Mouse (Mus musculus): ENCODE results near the gene Cyp1a2. TPM values are rescaled to one million over a fixed set of nuclear protein-coding genes. Genes with fewer than 3 reads are reported as not detected.

Gene Cyp1a2
- total RNA-seq, 2 experiments from 2014 or later, result not detected

GRCm38 (mm10) chr9:57628717-57629116 is 54.8 kb downstream of the Cyp1a2 start:
- ATAC-seq (replicated peaks; ENCODE audit: low FRiP score, poor library complexity, severe bottlenecking), result no peak

DNA sequence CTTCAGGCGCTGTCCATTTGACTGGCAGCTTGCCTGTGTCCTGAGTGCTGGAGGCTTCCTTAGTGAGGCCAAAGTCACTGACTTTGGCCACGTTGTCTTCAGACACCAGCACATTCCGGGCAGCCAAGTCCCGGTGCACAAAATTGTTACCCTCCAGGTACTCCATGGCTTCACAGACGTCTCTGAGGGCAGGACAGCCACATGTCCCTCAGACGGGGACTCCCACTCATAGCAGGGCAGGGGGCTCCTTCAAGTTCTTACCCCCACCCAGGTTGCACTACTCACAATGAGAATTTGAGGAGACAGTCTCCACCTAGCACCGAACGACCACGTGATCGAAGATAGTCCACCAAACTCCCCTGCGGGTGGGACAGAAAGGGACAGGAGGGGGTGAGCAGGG is 55.6 kb downstream of the Cyp1a2 start:
- ATAC-seq (replicated peaks; ENCODE audit: low FRiP score, poor library complexity, severe bottlenecking), result no peak

DNA sequence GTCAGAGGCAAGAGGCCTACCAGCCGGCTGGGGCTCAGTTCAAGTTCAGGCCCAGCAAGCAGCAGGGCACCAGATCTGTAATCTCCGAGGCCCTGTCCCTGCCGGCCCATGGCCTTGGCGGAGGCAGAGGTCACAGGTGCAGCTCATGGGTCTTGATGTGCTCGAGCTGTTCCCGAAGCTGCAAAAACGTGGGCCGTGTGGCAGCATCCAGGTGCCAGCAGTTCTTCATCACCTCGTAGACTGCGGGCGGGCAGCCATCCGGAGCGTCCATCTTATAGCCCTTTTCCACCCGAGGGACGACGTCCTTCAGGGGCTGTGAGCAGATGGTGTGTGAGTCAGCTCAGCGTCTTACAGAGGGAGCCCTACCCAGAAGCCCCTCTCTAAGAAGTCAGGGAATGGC is 56.3 kb downstream of the Cyp1a2 start:
- ATAC-seq (replicated peaks; ENCODE audit: low FRiP score, poor library complexity, severe bottlenecking), result no peak

Other genes starting within 250 kb of the Cyp1a2 start
- gene Ppcdc, start 243.6 kb downstream of the Cyp1a2 start, total RNA-seq (2015; ENCODE audit: low replicate concordance), result 1.3 and 4.8 TPM in 2 replicates
- 4.3 and 5.4 TPM in 2 replicates for gene Ppcdc, start 243.6 kb downstream of the Cyp1a2 start, total RNA-seq (2017; ENCODE audit: low replicate concordance)
- 1.0 TPM in 1 of 2 replicates, not detected in the other for gene Scamp5, start 215.6 kb downstream of the Cyp1a2 start, total RNA-seq (2015; ENCODE audit: low replicate concordance)
- gene Scamp5, start 215.6 kb downstream of the Cyp1a2 start, total RNA-seq (2017; ENCODE audit: low replicate concordance), result 0.14 and 0.17 TPM in 2 replicates
- not detected in 2 replicates for gene Rpp25, start 179.7 kb downstream of the Cyp1a2 start, total RNA-seq (2015; ENCODE audit: low replicate concordance)
- gene Rpp25, start 179.7 kb downstream of the Cyp1a2 start, total RNA-seq (2017; ENCODE audit: low replicate concordance), result not detected in 2 replicates
- gene Cox5a, start 162.4 kb downstream of the Cyp1a2 start, total RNA-seq (2015; ENCODE audit: low replicate concordance), result 134 and 146 TPM in 2 replicates
- 23.7 and 45.9 TPM in 2 replicates for gene Cox5a, start 162.4 kb downstream of the Cyp1a2 start, total RNA-seq (2017; ENCODE audit: low replicate concordance)
- gene Fam219b, start 146.2 kb downstream of the Cyp1a2 start, total RNA-seq (2015; ENCODE audit: low replicate concordance), result 0.19 and 0.42 TPM in 2 replicates
- gene Fam219b, start 146.2 kb downstream of the Cyp1a2 start, total RNA-seq (2017; ENCODE audit: low replicate concordance), result 4.2 and 4.7 TPM in 2 replicates
- 2.7 and 12.9 TPM in 2 replicates for gene Mpi, start 130.9 kb downstream of the Cyp1a2 start, total RNA-seq (2015; ENCODE audit: low replicate concordance)
- gene Mpi, start 130.9 kb downstream of the Cyp1a2 start, total RNA-seq (2017; ENCODE audit: low replicate concordance), result 2.8 and 5.9 TPM in 2 replicates
- 25.4 and 27.0 TPM in 2 replicates for gene Scamp2, start 122.8 kb downstream of the Cyp1a2 start, total RNA-seq (2015; ENCODE audit: low replicate concordance)
- 13.1 and 13.7 TPM in 2 replicates for gene Scamp2, start 122.8 kb downstream of the Cyp1a2 start, total RNA-seq (2017; ENCODE audit: low replicate concordance)
- gene Ulk3, start 94.3 kb downstream of the Cyp1a2 start, total RNA-seq (2015; ENCODE audit: low replicate concordance), result 1.5 TPM in 1 of 2 replicates, not detected in the other
- gene Ulk3, start 94.3 kb downstream of the Cyp1a2 start, total RNA-seq (2017; ENCODE audit: low replicate concordance), result 0.28 TPM in 1 of 2 replicates, not detected in the other
- not detected in 2 replicates for gene Cplx3, start 77.4 kb downstream of the Cyp1a2 start, total RNA-seq (2015; ENCODE audit: low replicate concordance)
- gene Cplx3, start 77.4 kb downstream of the Cyp1a2 start, total RNA-seq (2017; ENCODE audit: low replicate concordance), result 0.34 TPM in 1 of 2 replicates, not detected in the other
- not detected in 2 replicates for gene Lman1l, start 62.9 kb downstream of the Cyp1a2 start, total RNA-seq (2015; ENCODE audit: low replicate concordance)
- not detected in 2 replicates for gene Lman1l, start 62.9 kb downstream of the Cyp1a2 start, total RNA-seq (2017; ENCODE audit: low replicate concordance)
- gene Csk, start 30.1 kb downstream of the Cyp1a2 start, total RNA-seq (2015; ENCODE audit: low replicate concordance), result 31.6 and 44.6 TPM in 2 replicates
- 12.1 and 40.8 TPM in 2 replicates for gene Csk, start 30.1 kb downstream of the Cyp1a2 start, total RNA-seq (2017; ENCODE audit: low replicate concordance)
- gene Cyp1a1, start 4.2 kb upstream of the Cyp1a2 start, total RNA-seq (2015; ENCODE audit: low replicate concordance), result not detected in 2 replicates
- gene Cyp1a1, start 4.2 kb upstream of the Cyp1a2 start, total RNA-seq (2017; ENCODE audit: low replicate concordance), result not detected in 2 replicates
- 2.9 and 3.3 TPM in 2 replicates for gene Edc3, start 24.8 kb upstream of the Cyp1a2 start, total RNA-seq (2015; ENCODE audit: low replicate concordance)
- gene Edc3, start 24.8 kb upstream of the Cyp1a2 start, total RNA-seq (2017; ENCODE audit: low replicate concordance), result 1.5 and 6.7 TPM in 2 replicates
- gene Clk3, start 82.2 kb upstream of the Cyp1a2 start, total RNA-seq (2015; ENCODE audit: low replicate concordance), result 234 and 296 TPM in 2 replicates
- 403 and 420 TPM in 2 replicates for gene Clk3, start 82.2 kb upstream of the Cyp1a2 start, total RNA-seq (2017; ENCODE audit: low replicate concordance)
- gene Arid3b, start 153.1 kb upstream of the Cyp1a2 start, total RNA-seq (2015; ENCODE audit: low replicate concordance), result 1.9 and 4.6 TPM in 2 replicates
- gene Arid3b, start 153.1 kb upstream of the Cyp1a2 start, total RNA-seq (2017; ENCODE audit: low replicate concordance), result 2.5 TPM in 2 replicates
- gene Ubl7, start 227.3 kb upstream of the Cyp1a2 start, total RNA-seq (2015; ENCODE audit: low replicate concordance), result 57.6 and 61.0 TPM in 2 replicates
- gene Ubl7, start 227.3 kb upstream of the Cyp1a2 start, total RNA-seq (2017; ENCODE audit: low replicate concordance), result 37.5 and 42.4 TPM in 2 replicates